ENCODE assay signal across 15 mouse cellular contexts in the genomic region with DNA sequence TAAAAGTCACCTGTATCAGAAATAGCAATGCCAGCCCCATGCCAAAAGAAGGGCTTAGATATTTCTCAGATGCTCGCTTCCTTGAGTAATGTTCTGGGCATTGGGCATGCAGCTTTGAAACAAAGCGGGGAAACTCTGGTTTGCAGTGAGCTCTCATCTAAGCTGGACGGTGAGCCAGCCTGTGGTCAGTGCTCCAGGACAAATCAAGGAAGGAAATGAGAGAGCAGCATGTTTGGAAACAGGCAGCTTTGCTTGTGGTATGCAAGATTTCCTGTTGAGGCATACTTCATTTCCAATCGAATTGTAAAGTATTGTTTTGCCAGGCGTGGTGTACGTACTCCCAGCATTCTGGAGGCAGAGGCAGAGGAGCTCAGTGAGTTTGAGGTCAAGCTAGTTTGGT.
DNase-seq lines count a peak whose midpoint lies in the region; ATAC-seq and TF ChIP-seq lines count a peak whose summit lies in the region.
"Had no signal": no experiment of that assay in that cellular context is flagged by ENCODE, and none has a peak within 500 bp of the region (broad histone marks: within the 10 kb centered on the region; RNA-seq: fewer than 3 reads in every experiment).

No protein-coding gene starts in this region.

- H3K4me3 ChIP-seq in heart, adult 2 months, result no peak overlapping the region
- no peak overlapping the region for H3K4me3 ChIP-seq in liver, postnatal 0 days (ENCODE audit: low read depth, low read length)
- no peak overlapping the region for H3K4me3 ChIP-seq in bone marrow, adult 2 months (replicated peaks; ENCODE audit: control insufficient read depth, low read depth, low read length)
- no peak overlapping the region for H3K4me3 ChIP-seq in macrophage (ENCODE audit: inconsistent target)
- H3K4me3 ChIP-seq: embryonic facial prominence, embryonic 13.5 days had no signal

- ATAC-seq in liver, postnatal 0 days, result no peak
- ATAC-seq: forebrain, postnatal 0 days had no signal

- no peak overlapping the region for H3K9ac ChIP-seq in heart, adult 2 months (ENCODE audit: low read depth, low read length)
- H3K9ac ChIP-seq in liver, postnatal 0 days (replicated peaks), result no peak overlapping the region
- H3K9ac ChIP-seq: embryonic facial prominence, embryonic 13.5 days; forebrain, postnatal 0 days had no signal

- no peak for TF ChIP-seq CTCF in heart, adult 2 months (IDR thresholded peaks at IDR 0.05)
- no peak for TF ChIP-seq CTCF in liver, postnatal 0 days (IDR thresholded peaks at IDR 0.05; ENCODE audit: low read depth)
- no peak for TF ChIP-seq CTCF in bone marrow, adult 2 months (IDR thresholded peaks at IDR 0.05; ENCODE audit: control insufficient read depth, insufficient read depth, low read length)

- peaks cover 20% of the 10 kb centered on the region for H3K4me1 ChIP-seq in heart, adult 2 months (ENCODE audit: control insufficient read depth, insufficient read depth, low read length)
- peaks cover 45% of the 10 kb centered on the region for H3K4me1 ChIP-seq in liver, postnatal 0 days (ENCODE audit: insufficient read depth)
- peaks cover 11% of the 10 kb centered on the region for H3K4me1 ChIP-seq in bone marrow, adult 2 months (ENCODE audit: control insufficient read depth, insufficient read depth, low read length)

- no peak for TF ChIP-seq EP300 in heart, adult 2 months (IDR thresholded peaks at IDR 0.05; ENCODE audit: insufficient read depth, low read depth, low read length)
- no peak for TF ChIP-seq EP300 in liver, postnatal 0 days (IDR thresholded peaks at IDR 0.05; ENCODE audit: low read depth)

- H3K4me2 ChIP-seq in liver, postnatal 0 days (ENCODE audit: low read depth, low read length), result peak overlapping the region; percentile 41
- H3K4me2 ChIP-seq: embryonic facial prominence, embryonic 13.5 days had no signal

- no peaks in the 10 kb centered on the region for H3K27me3 ChIP-seq in heart, adult 2 months (ENCODE audit: control insufficient read depth, insufficient read depth, low read length)
- H3K27me3 ChIP-seq in liver, postnatal 0 days (ENCODE audit: insufficient read depth, low read length), result no peaks in the 10 kb centered on the region
- H3K27me3 ChIP-seq: embryonic facial prominence, embryonic 13.5 days had no signal

- H3K9me3 ChIP-seq in liver, postnatal 0 days (ENCODE audit: low read length), result no peaks in the 10 kb centered on the region
- H3K9me3 ChIP-seq: embryonic facial prominence, embryonic 13.5 days had no signal

- no peak for DNase-seq in heart, adult 2 months
- no peak for DNase-seq in heart, postnatal 4 days
- DNase-seq in liver, postnatal 0 days, result no peak
- no peak for DNase-seq in liver
- DNase-seq in thymus, postnatal 25 days, result no peak
- DNase-seq: adrenal gland, postnatal 10 days; cerebellum, adult 2 months; forebrain, postnatal 0 days; heart, postnatal 36 days; right cerebral cortex, postnatal 25 days; thymus, postnatal 14 days had no signal

- H3K79me2 ChIP-seq in heart, adult 2 months (replicated peaks; ENCODE audit: control insufficient read depth, insufficient read depth, low read length), result peaks cover 3% of the 10 kb centered on the region; the same call in 1 of the 2 replicates
- H3K79me2 ChIP-seq in macrophage (ENCODE audit: inconsistent target), result peaks cover 100% of the 10 kb centered on the region

- intact Hi-C loops in heart, adult 2 months (cut with DNase I), result loop anchor here (1.0 to 5.0 kb wide), 4 partner anchors 51 to 387 kb away; no protein-coding TSS in a partner anchor

- H3K36me3 ChIP-seq in heart, adult 2 months (ENCODE audit: control insufficient read depth, insufficient read depth, low read length), result peaks cover 2% of the 10 kb centered on the region; the same call in 1 of the 2 replicates
- H3K36me3 ChIP-seq in liver, postnatal 0 days (replicated peaks; ENCODE audit: insufficient read depth, low read length), result no peaks in the 10 kb centered on the region
- no peaks in the 10 kb centered on the region for H3K36me3 ChIP-seq in macrophage (ENCODE audit: inconsistent target)
- H3K36me3 ChIP-seq: embryonic facial prominence, embryonic 13.5 days had no signal

- 0 out of 2 replicates have a peak overlapping the region, but pooled peaks have one; percentile 11 for H3K27ac ChIP-seq in heart, adult 2 months
- H3K27ac ChIP-seq in liver, postnatal 0 days (ENCODE audit: low read depth), result peak overlapping the region; percentile 60
- H3K27ac ChIP-seq in bone marrow, adult 2 months (ENCODE audit: control insufficient read depth, insufficient read depth, low read depth, low read length, poor library complexity), result peak overlapping the region; percentile 69; the same call in 1 of the 2 replicates
- H3K27ac ChIP-seq in macrophage, result peak overlapping the region; percentile 69
- H3K27ac ChIP-seq: embryonic facial prominence, embryonic 13.5 days; stomach, postnatal 0 days had no signal

- no peak for TF ChIP-seq POLR2A in heart, adult 2 months (IDR thresholded peaks at IDR 0.05; ENCODE audit: insufficient read depth, low read depth, low read length)
- TF ChIP-seq POLR2A in bone marrow, adult 2 months (IDR thresholded peaks at IDR 0.05; ENCODE audit: borderline replicate concordance, control insufficient read depth, low read depth, low read length), result no peak

- WGBS in heart, adult 2 months, result 41% methylated on average over 6 of the region's 6 CpGs
- 59% methylated on average over 6 of the region's 6 CpGs for WGBS in liver, postnatal 0 days (ENCODE audit: insufficient replicate concordance)
- 29% methylated on average over 6 of the region's 6 CpGs for WGBS in bone marrow, adult 2 months
- WGBS in macrophage (ENCODE audit: missing documents), result 16% methylated on average over 6 of the region's 6 CpGs

Comparison
In these comparisons a context has a peak if more than half of its experiments do, and no peak if none do; other contexts are left out.
1. H3K27ac ChIP-seq: peak in every context shown above with its lines; median percentile 69 in bone marrow, adult 2 months; 69 in macrophage; 60 in liver, postnatal 0 days; 11 in heart, adult 2 months.